Mouse (Mus musculus) hindbrain, embryonic 11.5 days (tissue): ENCODE results near the gene Bcan. TPM values are rescaled to one million over a fixed set of nuclear protein-coding genes. Genes with fewer than 3 reads are reported as not detected.

ENCODE experiments used
- ATAC-seq: fragments of 200-750 bp; cut with Nextera tagmentation; 2 replicates; pipeline ENCODE4 v1.8.0; 2017; ENCODE audit warnings: mild to moderate bottlenecking, moderate TSS enrichment, moderate library complexity; ENCODE audit not compliant: low FRiP score
- DNase-seq: peaks from one replicate; pipeline ENCODE4 v3.0.0-alpha.2; 2015; ENCODE audit warnings: low spot score
- H3K27ac ChIP-seq: fragments of 300-500 bp; sonication (generic); 2 replicates; pipeline ENCODE4 v1.5.1; 2014; ENCODE audit warnings: mild to moderate bottlenecking, low read depth, low read length
- H3K27me3 ChIP-seq: fragments of 300-500 bp; sonication (generic); 2 replicates; pipeline ENCODE4 v1.6.1; 2014; ENCODE audit warnings: mild to moderate bottlenecking, low read length, moderate library complexity, mixed read lengths; ENCODE audit not compliant: control insufficient read depth, insufficient read depth
- H3K36me3 ChIP-seq: fragments of 300-500 bp; sonication (generic); 2 replicates; pipeline ENCODE4 v1.6.1; 2014; ENCODE audit warnings: mild to moderate bottlenecking, low read length, moderate library complexity, mixed read lengths; ENCODE audit not compliant: control insufficient read depth, insufficient read depth
- H3K4me1 ChIP-seq: fragments of 300-500 bp; sonication (generic); replicated peaks from 2 replicates; pipeline ENCODE4 v1.6.1; 2014; ENCODE audit warnings: low read length, mixed read lengths; ENCODE audit not compliant: control insufficient read depth, insufficient read depth
- H3K4me2 ChIP-seq: fragments of 300-500 bp; sonication (generic); replicated peaks from 2 replicates; pipeline ENCODE4 v1.6.1; 2014; ENCODE audit warnings: mild to moderate bottlenecking, low read depth, low read length
- H3K4me3 ChIP-seq: fragments of 300-500 bp; sonication (generic); 2 replicates; pipeline ENCODE4 v1.5.1; 2014; ENCODE audit warnings: low read depth, low read length
- H3K9ac ChIP-seq: fragments of 300-500 bp; sonication (generic); 2 replicates; pipeline ENCODE4 v1.6.1; 2014; ENCODE audit warnings: low read depth, low read length
- H3K9me3 ChIP-seq: fragments of 300-500 bp; sonication (generic); 2 replicates; pipeline ENCODE4 v1.6.1; 2016; ENCODE audit warnings: low read length; ENCODE audit not compliant: control insufficient read depth
- WGBS: fragments of 180-500 bp; shearing (Covaris S2); extraction: QIAGEN DNeasy Blood & Tissue Kit; methylation state at CpG from one replicate; pipeline ENCODE4 v1.1.7; 2014; 5-methylcytosine and 5-hydroxymethylcytosine counted together
- polyA plus RNA-seq: library from polyadenylated mRNA; unstranded; fragments of >200 nt; fragmentation: Nextera tagmentation; extraction: Ambion mirVana; gene quantifications from 2 replicates; pipeline ENCODE4 v1.2.1, GENCODE M21; 2014

Bcan gene
- polyA plus RNA-seq, 1 experiment from 2014 or later: 0.82 TPM

DNA sequence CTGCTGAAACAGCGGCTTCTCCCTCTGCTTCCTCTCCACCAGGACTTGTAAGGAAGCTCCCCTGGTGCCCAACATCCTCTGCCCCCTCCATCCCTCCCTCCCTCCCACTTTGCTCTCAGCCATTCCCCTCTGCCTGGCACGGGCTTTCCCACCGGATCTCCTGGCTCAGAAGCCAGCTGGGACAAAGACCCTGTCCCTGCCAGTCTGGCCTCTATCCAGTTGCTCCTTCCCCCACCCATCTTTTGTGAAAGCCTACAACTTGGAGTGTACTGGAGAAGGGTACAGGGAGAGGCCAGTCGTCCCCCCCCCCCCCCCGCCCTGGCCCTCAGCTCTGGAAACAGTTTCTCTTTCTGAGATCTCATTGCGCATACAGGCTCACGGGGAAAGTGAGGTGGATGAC lies 1.3 kb downstream of the Bcan start:
- Histone ChIP-seq H3K27ac (no peak overlapping the region), H3K9ac (no peak overlapping the region), H3K36me3 (no peaks in the 10 kb centered on the region), H3K4me1 (peaks cover 13% of the 10 kb centered on the region), H3K27me3 (peaks cover 91% of the 10 kb centered on the region), H3K4me2 (no peak overlapping the region), H3K4me3 (no peak overlapping the region), H3K9me3 (no peaks in the 10 kb centered on the region)
- ATAC-seq (no peak), DNase-seq (no peak)
- WGBS: 0% methylated on average over 7 of the region's 7 CpGs

DNA sequence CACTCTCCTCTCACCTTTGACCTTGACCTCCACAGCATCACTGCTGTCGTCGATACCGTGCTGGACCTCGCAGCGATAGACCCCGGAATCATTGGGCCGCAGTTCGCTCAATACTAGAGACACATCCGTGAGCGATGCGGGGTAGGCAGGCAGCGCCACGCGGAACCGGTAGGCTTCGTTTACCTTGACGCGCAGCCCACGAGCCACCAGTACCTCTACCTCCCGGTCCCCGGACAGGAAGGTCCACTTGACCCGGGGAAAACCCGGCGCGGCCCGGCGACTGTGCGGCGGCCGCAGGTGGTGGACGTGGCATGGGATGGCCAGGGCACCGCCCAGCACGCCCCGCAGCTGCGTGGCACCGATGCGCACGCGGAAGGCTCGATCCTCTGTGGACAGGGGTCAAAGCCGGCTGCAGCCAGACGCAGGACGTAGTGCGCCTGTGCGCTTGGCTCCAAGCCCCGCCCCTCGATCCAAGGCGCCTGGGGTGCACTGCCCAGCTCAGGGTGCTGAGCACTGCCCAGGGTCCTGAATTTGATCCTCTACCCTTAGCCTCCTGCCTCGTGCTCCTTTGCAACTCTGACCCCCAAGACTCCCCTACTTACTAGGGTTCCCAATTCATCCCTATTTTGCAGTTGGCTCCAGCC lies 2.9 kb downstream of the Bcan start:
- H3K9me3 ChIP-seq: no peaks in the 10 kb centered on the region
- H3K9ac ChIP-seq: no peak overlapping the region
- peak overlapping the region; percentile 31 for H3K4me3 ChIP-seq
- no peaks in the 10 kb centered on the region for H3K36me3 ChIP-seq
- no peak for DNase-seq
- H3K27ac ChIP-seq: no peak overlapping the region
- WGBS: under 1% methylated on average over 45 of the region's 49 CpGs
- ATAC-seq: peak; percentile 40; the same call in 1 of the 2 replicates
- peaks cover 9% of the 10 kb centered on the region for H3K4me1 ChIP-seq
- peaks cover 88% of the 10 kb centered on the region for H3K27me3 ChIP-seq
- H3K4me2 ChIP-seq: peak overlapping the region; percentile 56

GRCm38 (mm10) chr3:87996401-87996800 lies 3.6 kb downstream of the Bcan start:
- WGBS: under 1% methylated on average over 15 of the region's 15 CpGs
- no peak overlapping the region for H3K9ac ChIP-seq
- peak overlapping the region; percentile 56 for H3K4me2 ChIP-seq
- ATAC-seq (no peak), DNase-seq (no peak)
- H3K27me3 ChIP-seq: peaks cover 81% of the 10 kb centered on the region
- H3K4me3 ChIP-seq: peak overlapping the region; percentile 31; the same call in 1 of the 2 replicates
- H3K36me3 ChIP-seq: no peaks in the 10 kb centered on the region
- no peaks in the 10 kb centered on the region for H3K9me3 ChIP-seq
- H3K27ac ChIP-seq: no peak overlapping the region
- peaks cover 8% of the 10 kb centered on the region for H3K4me1 ChIP-seq

- Histone ChIP-seq H3K27ac (no peak overlapping the region), H3K9ac (no peak overlapping the region), H3K4me3 (no peak overlapping the region), H3K4me1 (peaks cover 8% of the 10 kb centered on the region), H3K36me3 (no peaks in the 10 kb centered on the region), H3K9me3 (no peaks in the 10 kb centered on the region), H3K4me2 (no peak overlapping the region), H3K27me3 (peaks cover 70% of the 10 kb centered on the region)
- ATAC-seq (no peak), DNase-seq (no peak)
- WGBS: 29% methylated on average over 11 of the region's 11 CpGs
Measured at GRCm38 (mm10) chr3:87995331-87995730, 4.7 kb downstream of the Bcan start.

DNA sequence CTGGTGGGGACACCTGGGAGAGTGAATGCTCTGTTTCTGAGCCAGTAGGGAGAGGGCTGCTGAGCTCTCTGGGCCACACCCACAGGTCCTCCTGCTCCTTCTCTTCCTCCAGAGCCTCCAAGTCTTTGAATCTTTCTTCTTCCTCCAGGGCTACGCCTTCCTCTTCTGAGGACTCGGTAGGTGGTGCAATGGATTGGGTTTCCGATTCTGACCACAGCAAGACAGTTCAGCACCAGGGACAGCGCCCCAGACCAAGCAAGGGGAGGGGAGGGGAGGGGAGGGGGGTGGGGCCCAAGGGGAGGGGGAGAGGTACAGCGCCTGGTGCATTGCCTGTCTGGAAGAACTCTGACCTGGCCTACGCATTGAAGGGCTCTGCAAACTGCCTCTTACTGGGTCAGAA lies 6.6 kb downstream of the Bcan start:
- Histone ChIP-seq H3K4me2 (no peak overlapping the region), H3K4me1 (peaks cover 5% of the 10 kb centered on the region), H3K9me3 (no peaks in the 10 kb centered on the region), H3K4me3 (no peak overlapping the region), H3K27me3 (peaks cover 51% of the 10 kb centered on the region), H3K9ac (no peak overlapping the region), H3K27ac (no peak overlapping the region), H3K36me3 (no peaks in the 10 kb centered on the region)
- 3% methylated on average over 6 of the region's 6 CpGs for WGBS
- DNase-seq: peak; percentile 74
- ATAC-seq: no peak

- no peak overlapping the region for H3K27ac ChIP-seq
- 36% methylated on average over 10 of the region's 10 CpGs for WGBS
- DNase-seq (no peak), ATAC-seq (no peak)
- peaks cover 17% of the 10 kb centered on the region for H3K27me3 ChIP-seq
- no peak overlapping the region for H3K4me3 ChIP-seq
- H3K9ac ChIP-seq: no peak overlapping the region
- no peaks in the 10 kb centered on the region for H3K9me3 ChIP-seq
- no peaks in the 10 kb centered on the region for H3K36me3 ChIP-seq
- no peak overlapping the region for H3K4me2 ChIP-seq
- H3K4me1 ChIP-seq: peaks cover 9% of the 10 kb centered on the region
Measured at GRCm38 (mm10) chr3:87989935-87990334, 10.1 kb downstream of the Bcan start.

DNA sequence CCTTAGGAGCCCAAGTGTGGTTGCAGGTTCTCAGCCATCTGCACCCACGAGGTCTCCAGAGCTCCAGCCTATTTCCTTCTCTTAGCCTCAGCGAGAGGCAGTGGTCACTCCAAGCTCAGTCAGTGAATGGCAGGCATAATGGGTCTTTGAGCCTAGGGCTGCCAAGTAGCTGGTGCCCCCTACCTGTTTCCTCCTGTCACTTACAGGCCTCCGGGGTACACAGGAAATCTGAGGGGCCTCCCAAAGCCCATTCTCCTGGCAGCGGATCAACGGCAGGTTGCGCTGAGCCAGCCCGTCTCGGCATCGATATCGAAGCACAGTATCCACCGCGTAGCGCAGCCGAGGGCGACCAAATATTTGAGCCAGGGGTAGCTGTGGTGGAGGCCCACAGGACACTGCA lies 12.0 kb downstream of the Bcan start:
- peak overlapping the region; percentile 59; the same call in 1 of the 2 replicates for H3K27ac ChIP-seq

DNA sequence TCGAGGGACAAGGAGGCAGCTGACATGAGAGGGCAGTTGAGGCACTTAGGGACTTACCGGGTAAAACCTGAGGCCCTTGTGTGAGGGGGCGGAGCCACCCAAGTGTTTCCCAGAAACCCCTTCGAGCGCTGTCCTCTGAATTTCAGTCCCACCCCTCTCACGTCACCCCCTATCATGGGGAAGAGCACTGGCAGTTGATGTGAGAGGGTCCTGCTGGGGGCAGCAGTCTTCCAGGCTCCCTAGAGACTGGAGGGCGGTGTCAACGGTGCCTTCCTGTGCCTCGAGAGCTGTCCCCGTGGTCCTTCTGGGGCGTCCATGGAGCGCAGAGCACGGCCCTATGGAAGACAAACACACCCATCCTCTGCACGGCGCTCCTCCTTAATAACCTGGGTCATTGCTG lies 12.4 kb downstream of the Bcan start:
- WGBS: under 1% methylated on average over 15 of the region's 15 CpGs

More for the DNA sequence above, 12.0 kb downstream of the Bcan start:
- Histone ChIP-seq H3K9me3 (no peaks in the 10 kb centered on the region), H3K27me3 (no peaks in the 10 kb centered on the region; the same call in none of the 2 replicates), H3K36me3 (no peaks in the 10 kb centered on the region), H3K4me3 (peak overlapping the region; percentile 31), H3K4me1 (peaks cover 22% of the 10 kb centered on the region), H3K9ac (peak overlapping the region; percentile 57), H3K4me2 (peak overlapping the region; percentile 74)
- WGBS: 9% methylated on average over 15 of the region's 15 CpGs
- no peak for DNase-seq
- no peak for ATAC-seq

DNA sequence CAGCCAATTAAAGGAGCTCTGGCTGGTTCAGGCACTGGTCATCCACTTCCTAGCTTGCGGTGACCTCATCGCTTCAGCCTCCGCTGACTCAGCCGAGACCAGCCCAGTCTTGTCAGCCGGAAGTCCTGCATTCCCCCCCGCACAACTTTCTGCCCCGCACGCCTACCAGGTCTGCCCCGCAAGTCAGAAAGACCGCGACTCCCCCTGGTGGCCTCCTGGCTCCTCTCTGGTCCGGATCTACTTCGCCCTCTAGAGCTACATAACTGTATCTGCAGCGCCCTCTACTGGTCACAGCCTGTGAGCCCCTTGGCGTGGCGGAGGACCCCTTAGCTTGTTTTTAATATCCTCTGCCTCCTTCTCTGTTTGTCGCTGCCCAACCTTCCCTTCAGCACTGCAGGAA lies 13.2 kb downstream of the Bcan start:
- 0% methylated on average over 17 of the region's 17 CpGs for WGBS
- H3K4me3 ChIP-seq: peak overlapping the region; percentile 31
- H3K4me1 ChIP-seq: peaks cover 32% of the 10 kb centered on the region
- H3K27ac ChIP-seq: peak overlapping the region; percentile 59; the same call in 1 of the 2 replicates
- H3K36me3 ChIP-seq: no peaks in the 10 kb centered on the region
- no peaks in the 10 kb centered on the region; the same call in 1 of the 2 replicates for H3K27me3 ChIP-seq
- H3K9ac ChIP-seq: no peak overlapping the region
- no peaks in the 10 kb centered on the region for H3K9me3 ChIP-seq
- ATAC-seq (peak; percentile 79), DNase-seq (peak; percentile 100)
- H3K4me2 ChIP-seq: peak overlapping the region; percentile 74

More for the DNA sequence above, 12.4 kb downstream of the Bcan start:
- Histone ChIP-seq H3K4me3 (peak overlapping the region; percentile 31), H3K9me3 (no peaks in the 10 kb centered on the region), H3K4me1 (peaks cover 26% of the 10 kb centered on the region), H3K9ac (peak overlapping the region; percentile 57), H3K27me3 (no peaks in the 10 kb centered on the region; the same call in none of the 2 replicates), H3K4me2 (peak overlapping the region; percentile 74), H3K36me3 (no peaks in the 10 kb centered on the region), H3K27ac (peak overlapping the region; percentile 59; the same call in 1 of the 2 replicates)
- DNase-seq: peak; percentile 85
- peak; percentile 67 for ATAC-seq
